Mouse (Mus musculus): Measurements from ENCODE around the gene Acot5.

DNA sequence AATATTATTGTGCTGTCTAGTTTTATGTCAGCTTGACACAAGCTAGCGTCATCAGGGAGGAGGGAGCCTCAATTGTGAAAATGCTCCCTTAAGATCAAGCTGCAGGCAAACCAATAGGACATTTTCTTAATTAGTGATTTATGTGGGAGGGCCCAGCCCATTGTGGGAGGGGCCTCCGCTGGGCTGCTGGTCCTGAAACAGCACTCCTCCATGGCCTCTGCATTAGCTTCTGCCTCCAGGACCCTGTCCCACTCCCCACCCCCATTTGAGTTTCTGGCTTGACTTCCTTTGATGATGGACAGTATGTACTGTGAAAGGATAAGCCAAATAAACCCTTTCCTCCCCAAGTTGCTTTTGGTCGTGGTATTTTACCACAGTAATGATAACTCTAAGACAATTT is 37.9 kb downstream of the Acot5 start:
- TF ChIP-seq RAD21 (IDR thresholded peaks at IDR 0.05; ENCODE audit: low read depth, low read length) (no peak), BHLHE40 (IDR thresholded peaks at IDR 0.05; ENCODE audit: low read depth, low read length) (no peak)
